In the genomic region with DNA sequence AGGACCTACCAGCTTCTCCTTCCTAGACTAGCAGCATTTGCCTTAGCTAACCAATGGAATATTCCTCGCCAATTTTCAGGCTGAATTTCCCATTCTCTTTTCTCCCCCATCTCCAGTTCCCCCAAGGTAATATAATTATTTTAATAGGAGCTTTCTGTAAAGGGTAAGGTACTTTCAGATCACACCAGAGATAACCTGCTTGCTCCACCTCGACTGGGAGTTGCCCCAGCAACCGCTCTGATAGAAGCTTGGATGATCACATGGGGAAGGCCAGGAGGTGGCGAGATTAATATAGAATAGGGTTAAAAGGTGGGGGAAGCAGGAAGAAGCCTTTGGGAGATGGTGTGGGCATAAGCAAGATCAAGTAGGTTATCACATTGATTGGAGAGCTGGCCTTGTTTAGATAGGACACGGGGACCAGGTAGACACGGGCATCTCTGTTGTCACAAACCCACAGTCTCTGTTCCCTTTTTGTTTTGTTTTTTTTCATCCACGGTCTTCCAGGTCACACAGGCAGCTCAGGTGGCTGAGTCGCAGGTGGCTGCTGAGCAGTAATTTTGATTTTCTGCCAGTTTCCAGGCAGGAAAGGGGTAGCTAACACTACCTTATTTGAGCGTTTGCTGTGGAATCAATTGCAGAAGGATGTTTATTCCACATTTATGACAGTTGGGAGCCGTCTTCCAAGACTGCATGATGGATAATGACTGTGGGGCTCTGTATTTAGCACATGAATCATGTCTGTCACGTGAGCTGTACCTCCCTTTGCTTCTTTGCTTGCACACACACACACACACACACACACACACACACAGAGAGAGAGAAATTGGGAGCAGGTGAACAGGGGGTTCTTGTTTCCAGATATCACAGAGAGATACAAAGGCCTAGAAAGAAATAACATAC, we compare ENCODE assay signal across 20 mouse cellular contexts. TPM values are rescaled to one million over a fixed set of nuclear protein-coding genes. Genes with fewer than 3 reads are reported as not detected.
A peak's percentile ranks its signal among the peaks of the same experiment; 100 is the strongest.
DNase-seq lines count a peak whose midpoint lies in the region; ATAC-seq and TF ChIP-seq lines count a peak whose summit lies in the region.
"Had no signal": no experiment of that assay in that cellular context is flagged by ENCODE, and none has a peak within 500 bp of the region (broad histone marks: within the 10 kb centered on the region; RNA-seq: fewer than 3 reads in every experiment).

No protein-coding gene starts in this region.

- H3K4me1 ChIP-seq in forebrain, embryonic 15.5 days = peaks cover 9% of the 10 kb centered on the region; the same call in 1 of the 2 replicates
- H3K4me1 ChIP-seq in forebrain, embryonic 11.5 days (replicated peaks; ENCODE audit: control insufficient read depth, insufficient read depth, low read length) = no peaks in the 10 kb centered on the region
- peaks cover 8% of the 10 kb centered on the region; the same call in 1 of the 2 replicates for H3K4me1 ChIP-seq in midbrain, embryonic 16.5 days (ENCODE audit: control insufficient read depth, insufficient read depth, low read length)
- H3K4me1 ChIP-seq in midbrain, embryonic 11.5 days (ENCODE audit: control insufficient read depth, insufficient read depth, low read length) = no peaks in the 10 kb centered on the region
- H3K4me1 ChIP-seq: intestine, embryonic 15.5 days had no signal

- 67% methylated on average over 11 of the region's 11 CpGs for WGBS in forebrain, embryonic 15.5 days
- 76% methylated on average over 11 of the region's 11 CpGs for WGBS in forebrain, embryonic 11.5 days
- 62% methylated on average over 11 of the region's 11 CpGs for WGBS in midbrain, embryonic 16.5 days
- 77% methylated on average over 11 of the region's 11 CpGs for WGBS in midbrain, embryonic 11.5 days

- H3K79me2 ChIP-seq in myocyte (ENCODE audit: control insufficient read depth, insufficient read depth) = no peaks in the 10 kb centered on the region

- ATAC-seq in forebrain, embryonic 15.5 days (replicated peaks) = no peak
- no peak for ATAC-seq in forebrain, embryonic 11.5 days (replicated peaks; ENCODE audit: low FRiP score)
- no peak for ATAC-seq in midbrain, embryonic 16.5 days
- ATAC-seq in midbrain, embryonic 11.5 days (ENCODE audit: low FRiP score) = no peak
- ATAC-seq: CD4-positive, CD25-positive, alpha-beta regulatory T cell, adult 4 months; intestine, embryonic 15.5 days had no signal

- H3ac ChIP-seq in myocyte (ENCODE audit: control insufficient read depth, insufficient read length) = no peak overlapping the region

- H3K27ac ChIP-seq in forebrain, embryonic 15.5 days (replicated peaks) = peak overlapping the region; percentile 41
- no peak overlapping the region for H3K27ac ChIP-seq in forebrain, embryonic 11.5 days (ENCODE audit: low read depth, low read length)
- peak overlapping the region; percentile 61 for H3K27ac ChIP-seq in midbrain, embryonic 16.5 days (ENCODE audit: low read length)
- H3K27ac ChIP-seq in midbrain, embryonic 11.5 days (ENCODE audit: low read depth, low read length) = no peak overlapping the region
- H3K27ac ChIP-seq: embryonic facial prominence, embryonic 10.5 days; intestine, embryonic 15.5 days; limb, embryonic 10.5 days had no signal

- H3K4me3 ChIP-seq in forebrain, embryonic 15.5 days = no peak overlapping the region
- no peak overlapping the region for H3K4me3 ChIP-seq in forebrain, embryonic 11.5 days (ENCODE audit: low read depth, low read length)
- no peak overlapping the region for H3K4me3 ChIP-seq in midbrain, embryonic 16.5 days (ENCODE audit: low read depth, low read length)
- H3K4me3 ChIP-seq in midbrain, embryonic 11.5 days (ENCODE audit: low read depth, low read length) = no peak overlapping the region
- H3K4me3 ChIP-seq in myocyte = no peak overlapping the region
- H3K4me3 ChIP-seq: embryonic facial prominence, embryonic 10.5 days; intestine, embryonic 15.5 days; limb, embryonic 10.5 days had no signal

- no peak overlapping the region for H3K4me2 ChIP-seq in forebrain, embryonic 15.5 days (replicated peaks)
- H3K4me2 ChIP-seq in forebrain, embryonic 11.5 days (ENCODE audit: low read depth, low read length, severe bottlenecking) = no peak overlapping the region
- no peak overlapping the region for H3K4me2 ChIP-seq in midbrain, embryonic 16.5 days (ENCODE audit: low read length)
- no peak overlapping the region for H3K4me2 ChIP-seq in midbrain, embryonic 11.5 days
- H3K4me2 ChIP-seq in myocyte (ENCODE audit: low read depth) = peak overlapping the region; percentile 18
- H3K4me2 ChIP-seq: heart, embryonic 11.5 days; intestine, embryonic 15.5 days; liver, embryonic 11.5 days; lung, embryonic 14.5 days had no signal

- no peak for DNase-seq in forebrain, embryonic 11.5 days (ENCODE audit: low spot score)
- no peak for DNase-seq in midbrain, embryonic 11.5 days (ENCODE audit: low spot score, missing footprints)
- DNase-seq in cerebellum, postnatal 25 days = peak; percentile 36 to 46
- DNase-seq in T-cell, adult 2 months (ENCODE audit: low spot score) = no peak
- DNase-seq: adrenal gland, adult 2 months; gastrocnemius, postnatal 25 days; heart, postnatal 14 days; layer of hippocampus, postnatal 36 days; lung, embryonic 14.5 days; right cerebral cortex, postnatal 4 days; thymus, postnatal 25 days had no signal

- no peaks in the 10 kb centered on the region for H3K9me3 ChIP-seq in forebrain, embryonic 15.5 days
- H3K9me3 ChIP-seq in forebrain, embryonic 11.5 days (ENCODE audit: control insufficient read depth, low read length) = no peaks in the 10 kb centered on the region
- no peaks in the 10 kb centered on the region for H3K9me3 ChIP-seq in midbrain, embryonic 16.5 days (replicated peaks; ENCODE audit: control insufficient read depth, low read length, poor library complexity, severe bottlenecking)
- H3K9me3 ChIP-seq in midbrain, embryonic 11.5 days (ENCODE audit: control insufficient read depth, low read length) = no peaks in the 10 kb centered on the region
- H3K9me3 ChIP-seq: embryonic facial prominence, embryonic 10.5 days; intestine, embryonic 15.5 days; limb, embryonic 10.5 days had no signal

- H3K36me3 ChIP-seq in forebrain, embryonic 15.5 days = no peaks in the 10 kb centered on the region
- no peaks in the 10 kb centered on the region for H3K36me3 ChIP-seq in forebrain, embryonic 11.5 days (ENCODE audit: control insufficient read depth, insufficient read depth, low read length)
- H3K36me3 ChIP-seq in midbrain, embryonic 16.5 days (ENCODE audit: control insufficient read depth, insufficient read depth, low read length) = no peaks in the 10 kb centered on the region
- H3K36me3 ChIP-seq in midbrain, embryonic 11.5 days (ENCODE audit: control insufficient read depth, insufficient read depth, low read length) = no peaks in the 10 kb centered on the region
- no peaks in the 10 kb centered on the region for H3K36me3 ChIP-seq in myocyte (ENCODE audit: control insufficient read depth, insufficient read depth)
- H3K36me3 ChIP-seq: embryonic facial prominence, embryonic 10.5 days; intestine, embryonic 15.5 days; limb, embryonic 10.5 days had no signal

- TF ChIP-seq POLR2A in myocyte (IDR thresholded peaks at IDR 0.05; ENCODE audit: insufficient read length, low read depth) = no peak

- H3K27me3 ChIP-seq in forebrain, embryonic 15.5 days = no peaks in the 10 kb centered on the region
- H3K27me3 ChIP-seq in forebrain, embryonic 11.5 days (ENCODE audit: control insufficient read depth, insufficient read depth, low read length) = no peaks in the 10 kb centered on the region
- H3K27me3 ChIP-seq in midbrain, embryonic 16.5 days (ENCODE audit: control insufficient read depth, insufficient read depth, low read depth, low read length) = no peaks in the 10 kb centered on the region
- H3K27me3 ChIP-seq in midbrain, embryonic 11.5 days (ENCODE audit: control insufficient read depth, insufficient read depth, low read length) = no peaks in the 10 kb centered on the region
- H3K27me3 ChIP-seq in myocyte (ENCODE audit: control insufficient read depth, insufficient read depth, insufficient read length) = no peaks in the 10 kb centered on the region
- H3K27me3 ChIP-seq: intestine, embryonic 15.5 days had no signal

- no peak overlapping the region for H3K9ac ChIP-seq in forebrain, embryonic 15.5 days (replicated peaks)
- no peak overlapping the region for H3K9ac ChIP-seq in forebrain, embryonic 11.5 days (ENCODE audit: low read length)
- H3K9ac ChIP-seq in midbrain, embryonic 16.5 days (ENCODE audit: low read depth, low read length) = no peak overlapping the region
- no peak overlapping the region for H3K9ac ChIP-seq in midbrain, embryonic 11.5 days (ENCODE audit: low read length)
- H3K9ac ChIP-seq: intestine, embryonic 15.5 days; lung, embryonic 14.5 days had no signal

TF ChIP-seq in myocyte, 11 proteins besides CTCF, POLR2A, EP300 and RAD21:
- no peak for TF ChIP-seq TCF12 (IDR thresholded peaks at IDR 0.05; ENCODE audit: insufficient read depth, poor library complexity, severe bottlenecking)
- TF ChIP-seq USF1 (IDR thresholded peaks at IDR 0.05; ENCODE audit: low read depth) = peak; percentile 53

RNA-seq across cellular contexts. Expression of a gene that starts 47.8 kb away (rescaled TPM):
- polyA plus RNA-seq in forebrain, embryonic 15.5 days (2015; fragmentation: Nextera tagmentation; extraction: Ambion mirVana) = 18.2 and 19.6 TPM in 2 replicates
- polyA plus RNA-seq in forebrain, embryonic 11.5 days (2014; fragmentation: Nextera tagmentation; extraction: Ambion mirVana) = 3.0 and 3.9 TPM in 2 replicates
- polyA plus RNA-seq in midbrain, embryonic 16.5 days (2015; fragmentation: Nextera tagmentation; extraction: Ambion mirVana) = 16.7 and 20.3 TPM in 2 replicates
- polyA plus RNA-seq in midbrain, embryonic 11.5 days (2014; fragmentation: Nextera tagmentation; extraction: Ambion mirVana) = 2.3 and 2.5 TPM in 2 replicates
- 33.9 TPM for polyA plus RNA-seq in myocyte (2012; fragmentation: generic; extraction: Trizol)

Comparison
In these comparisons a context has a peak if more than half of its experiments do, and no peak if none do; other contexts are left out.
1. H3K27ac ChIP-seq: peak in forebrain, embryonic 15.5 days (single experiment) and midbrain, embryonic 16.5 days (single experiment); none in forebrain, embryonic 11.5 days (single experiment) and midbrain, embryonic 11.5 days (single experiment).
2. DNase-seq: peak in cerebellum, postnatal 25 days (2 of 2); none in forebrain, embryonic 11.5 days (single experiment), midbrain, embryonic 11.5 days (single experiment) and T-cell, adult 2 months (single experiment).